Mouse (Mus musculus): Measurements from ENCODE around the gene Pard3b. TPM values are rescaled to one million over a fixed set of nuclear protein-coding genes. Genes with fewer than 3 reads are reported as not detected.

Gene Pard3b
- polyA plus RNA-seq, 1 experiment = 0.42 TPM

DNA sequence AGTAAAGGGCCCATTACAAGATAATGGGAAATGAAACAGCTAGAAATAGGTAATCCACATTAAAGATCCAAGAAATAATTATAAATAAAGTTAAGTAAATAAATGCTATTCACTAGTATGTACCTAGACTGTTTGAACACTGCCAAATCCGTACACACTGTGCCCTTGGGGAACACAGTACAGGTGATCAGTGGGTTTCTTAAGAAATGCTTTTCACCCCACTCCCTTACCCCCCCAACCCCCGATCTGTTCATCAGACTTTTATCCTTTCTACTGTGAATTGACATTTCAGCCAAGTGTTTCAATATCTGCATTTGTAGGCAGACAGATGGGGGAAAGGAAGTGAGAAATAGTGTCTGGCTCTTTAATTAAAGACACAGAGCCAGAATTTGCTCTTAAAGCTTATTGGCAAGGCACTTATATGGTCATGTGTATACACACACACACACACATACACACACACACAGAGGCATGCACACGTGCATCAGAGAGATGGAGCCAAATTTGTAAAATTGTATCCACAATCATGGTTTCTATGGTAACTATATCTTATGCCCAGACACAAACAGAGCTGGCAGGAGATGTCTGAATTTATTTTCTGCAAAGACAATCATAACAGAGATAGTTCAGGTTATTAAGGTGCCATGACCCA, 938.4 kb downstream of the Pard3b start:
- no peak for TF ChIP-seq EP300 (IDR thresholded peaks at IDR 0.05; ENCODE audit: insufficient read depth, low read depth, low read length)
- TF ChIP-seq POLR2A (IDR thresholded peaks at IDR 0.05; ENCODE audit: insufficient read depth, low read length) = no peak
- TF ChIP-seq CTCF (IDR thresholded peaks at IDR 0.05; ENCODE audit: low read depth, low read length) = no peak
- Histone ChIP-seq H3K4me1 (ENCODE audit: control insufficient read depth, insufficient read depth, low read length) (no peaks in the 10 kb centered on the region), H3K36me3 (ENCODE audit: control insufficient read depth, insufficient read depth, low read length, poor library complexity, severe bottlenecking) (no peaks in the 10 kb centered on the region)

DNA sequence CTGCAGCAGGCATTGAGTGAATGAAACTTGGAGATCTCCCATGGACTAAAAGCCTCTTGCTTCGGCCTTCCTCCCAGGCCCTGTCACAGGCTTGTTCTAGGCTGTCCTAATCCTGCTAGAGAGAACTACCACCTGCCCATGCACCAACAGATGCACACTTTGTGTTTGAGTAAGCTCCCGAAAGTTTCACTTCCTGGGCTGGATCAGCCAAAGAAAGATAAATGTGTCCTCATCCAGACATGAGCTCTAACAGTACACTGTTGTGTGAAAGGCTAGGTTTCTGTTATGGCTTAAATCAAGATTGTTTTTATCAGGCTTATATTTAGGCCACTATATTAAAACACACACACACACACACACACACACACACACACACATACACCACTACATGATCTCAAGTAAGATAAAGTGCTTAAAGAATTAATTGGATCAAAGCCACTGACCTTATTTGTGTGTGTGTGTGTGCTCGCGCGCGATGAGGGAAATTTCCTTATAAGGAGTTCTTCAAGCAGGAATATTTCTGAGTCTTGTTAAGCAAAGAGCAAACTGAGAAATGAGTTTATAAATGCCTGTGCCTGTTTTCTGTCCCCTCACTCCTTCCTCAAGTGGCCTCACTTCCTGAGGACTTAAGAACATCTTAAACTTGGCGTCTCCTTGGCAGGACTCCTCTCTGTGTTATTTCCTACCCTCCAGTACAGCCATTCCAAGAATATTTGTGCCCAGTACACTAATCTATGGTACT, 940.6 kb downstream of the Pard3b start:
- H3K27me3 ChIP-seq (ENCODE audit: control insufficient read depth, insufficient read depth, low read length, poor library complexity, severe bottlenecking) = no peaks in the 10 kb centered on the region
- H3K4me1 ChIP-seq (ENCODE audit: control insufficient read depth, insufficient read depth, low read length) = no peaks in the 10 kb centered on the region
- no peak overlapping the region for H3K9ac ChIP-seq (ENCODE audit: low read depth, poor library complexity, severe bottlenecking)
- no peaks in the 10 kb centered on the region for H3K9me3 ChIP-seq (replicated peaks; ENCODE audit: control insufficient read depth, insufficient read depth, low read length, poor library complexity, severe bottlenecking)
- TF ChIP-seq CTCF (IDR thresholded peaks at IDR 0.05; ENCODE audit: low read depth, low read length) (no peak), POLR2A (IDR thresholded peaks at IDR 0.05; ENCODE audit: insufficient read depth, low read length) (no peak), EP300 (IDR thresholded peaks at IDR 0.05; ENCODE audit: insufficient read depth, low read depth, low read length) (no peak)
- no peak overlapping the region for H3K27ac ChIP-seq (ENCODE audit: insufficient read depth, low read length)
- no peaks in the 10 kb centered on the region for H3K36me3 ChIP-seq (ENCODE audit: control insufficient read depth, insufficient read depth, low read length, poor library complexity, severe bottlenecking)
- no peak overlapping the region for H3K4me3 ChIP-seq (ENCODE audit: low read depth, low read length)

More for the DNA sequence above, 938.4 kb downstream of the Pard3b start:
- Histone ChIP-seq H3K9me3 (replicated peaks; ENCODE audit: control insufficient read depth, insufficient read depth, low read length, poor library complexity, severe bottlenecking) (no peaks in the 10 kb centered on the region), H3K4me3 (ENCODE audit: low read depth, low read length) (no peak overlapping the region), H3K9ac (ENCODE audit: low read depth, poor library complexity, severe bottlenecking) (no peak overlapping the region), H3K27ac (ENCODE audit: insufficient read depth, low read length) (no peak overlapping the region), H3K27me3 (ENCODE audit: control insufficient read depth, insufficient read depth, low read length, poor library complexity, severe bottlenecking) (no peaks in the 10 kb centered on the region; the same call in 1 of the 2 replicates)

DNA sequence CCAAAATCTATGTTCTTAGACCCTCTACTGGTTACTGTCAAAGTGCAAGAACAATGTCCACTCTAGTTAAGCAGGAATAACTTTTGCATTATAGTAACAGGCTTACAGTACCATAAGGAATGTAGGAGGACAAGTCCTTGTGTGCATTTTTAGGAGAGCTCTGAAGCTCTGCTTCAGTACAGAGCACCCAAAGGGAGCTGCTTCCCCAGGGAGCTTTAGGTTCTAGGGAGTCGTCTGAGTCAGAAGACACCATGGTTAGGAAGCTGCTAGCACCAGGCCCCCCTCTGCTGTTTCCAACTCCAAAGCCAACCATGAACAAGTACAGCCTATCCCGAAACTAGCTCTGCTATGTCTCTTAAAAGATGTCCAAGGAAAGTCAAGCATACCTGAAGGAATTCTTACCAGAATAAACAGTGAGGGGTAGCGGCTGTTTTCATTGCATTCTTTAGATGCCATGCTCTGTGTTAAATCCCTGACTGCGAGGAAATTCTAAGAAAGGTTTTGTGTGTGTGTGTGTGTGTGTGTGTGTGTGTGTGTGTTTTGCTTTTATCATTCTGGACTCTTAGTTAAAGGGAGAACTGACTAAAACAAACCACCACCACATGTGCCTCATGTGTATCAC, 941.8 kb downstream of the Pard3b start:
- H3K27me3 ChIP-seq (ENCODE audit: control insufficient read depth, insufficient read depth, low read length, poor library complexity, severe bottlenecking) = no peaks in the 10 kb centered on the region
- no peak overlapping the region for H3K9ac ChIP-seq (ENCODE audit: low read depth, poor library complexity, severe bottlenecking)
- H3K27ac ChIP-seq (ENCODE audit: insufficient read depth, low read length) = no peak overlapping the region
- H3K36me3 ChIP-seq (ENCODE audit: control insufficient read depth, insufficient read depth, low read length, poor library complexity, severe bottlenecking) = no peaks in the 10 kb centered on the region
- no peaks in the 10 kb centered on the region for H3K4me1 ChIP-seq (ENCODE audit: control insufficient read depth, insufficient read depth, low read length)
- no peaks in the 10 kb centered on the region for H3K9me3 ChIP-seq (replicated peaks; ENCODE audit: control insufficient read depth, insufficient read depth, low read length, poor library complexity, severe bottlenecking)
- no peak overlapping the region for H3K4me3 ChIP-seq (ENCODE audit: low read depth, low read length)
- TF ChIP-seq POLR2A (IDR thresholded peaks at IDR 0.05; ENCODE audit: insufficient read depth, low read length) (no peak), CTCF (IDR thresholded peaks at IDR 0.05; ENCODE audit: low read depth, low read length) (no peak), EP300 (IDR thresholded peaks at IDR 0.05; ENCODE audit: insufficient read depth, low read depth, low read length) (no peak)

DNA sequence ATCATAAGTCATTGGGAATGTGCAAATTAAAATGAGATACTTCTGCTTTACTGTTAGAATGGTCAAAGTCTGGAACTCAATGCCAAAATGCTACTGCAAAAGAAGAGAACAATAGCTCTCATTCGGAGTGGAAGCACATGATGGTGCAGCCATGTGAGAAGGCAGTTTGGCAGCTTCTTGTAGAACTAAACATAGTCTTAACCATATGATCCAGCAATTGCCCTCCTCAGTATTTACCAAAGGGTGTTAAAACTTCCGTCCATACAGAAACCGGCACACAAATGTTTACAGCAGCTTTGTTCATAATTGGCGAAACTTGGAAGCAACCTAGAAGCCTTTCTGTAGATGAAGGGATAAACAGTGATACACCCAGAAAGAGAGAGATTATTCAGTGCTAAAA, 943.9 kb downstream of the Pard3b start:
- Histone ChIP-seq H3K9me3 (replicated peaks; ENCODE audit: control insufficient read depth, insufficient read depth, low read length, poor library complexity, severe bottlenecking) (no peaks in the 10 kb centered on the region), H3K4me1 (ENCODE audit: control insufficient read depth, insufficient read depth, low read length) (no peaks in the 10 kb centered on the region), H3K9ac (ENCODE audit: low read depth, poor library complexity, severe bottlenecking) (no peak overlapping the region), H3K27me3 (ENCODE audit: control insufficient read depth, insufficient read depth, low read length, poor library complexity, severe bottlenecking) (no peaks in the 10 kb centered on the region), H3K27ac (ENCODE audit: insufficient read depth, low read length) (no peak overlapping the region), H3K4me3 (ENCODE audit: low read depth, low read length) (no peak overlapping the region), H3K36me3 (ENCODE audit: control insufficient read depth, insufficient read depth, low read length, poor library complexity, severe bottlenecking) (no peaks in the 10 kb centered on the region)
- no peak for TF ChIP-seq CTCF (IDR thresholded peaks at IDR 0.05; ENCODE audit: low read depth, low read length)
- no peak for TF ChIP-seq EP300 (IDR thresholded peaks at IDR 0.05; ENCODE audit: insufficient read depth, low read depth, low read length)
- TF ChIP-seq POLR2A (IDR thresholded peaks at IDR 0.05; ENCODE audit: insufficient read depth, low read length) = no peak

DNA sequence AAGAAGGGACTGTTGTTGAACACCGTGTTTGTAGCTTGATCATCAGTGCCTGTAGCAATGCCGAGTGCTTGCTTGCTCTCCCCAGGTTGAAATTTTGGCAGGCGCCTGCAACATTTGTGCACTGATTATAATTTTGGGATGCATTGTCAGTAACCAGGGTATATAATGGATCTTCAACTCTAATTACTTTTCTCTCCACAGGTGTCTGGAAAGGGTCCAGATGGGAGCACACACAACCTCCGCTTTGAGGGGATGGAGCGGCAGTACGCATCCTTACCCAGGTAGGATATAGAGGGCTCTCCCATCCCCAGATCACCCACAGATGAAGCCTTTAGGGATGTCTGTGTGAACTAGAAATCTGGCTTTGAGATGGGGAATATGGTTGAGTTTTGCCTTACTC, 948.9 kb downstream of the Pard3b start:
- Histone ChIP-seq H3K36me3 (ENCODE audit: control insufficient read depth, insufficient read depth, low read length, poor library complexity, severe bottlenecking) (no peaks in the 10 kb centered on the region), H3K4me3 (ENCODE audit: low read depth, low read length) (no peak overlapping the region), H3K9me3 (replicated peaks; ENCODE audit: control insufficient read depth, insufficient read depth, low read length, poor library complexity, severe bottlenecking) (no peaks in the 10 kb centered on the region), H3K27ac (ENCODE audit: insufficient read depth, low read length) (no peak overlapping the region), H3K4me1 (ENCODE audit: control insufficient read depth, insufficient read depth, low read length) (peaks cover 2% of the 10 kb centered on the region), H3K9ac (ENCODE audit: low read depth, poor library complexity, severe bottlenecking) (no peak overlapping the region), H3K27me3 (ENCODE audit: control insufficient read depth, insufficient read depth, low read length, poor library complexity, severe bottlenecking) (no peaks in the 10 kb centered on the region)
- no peak for TF ChIP-seq EP300 (IDR thresholded peaks at IDR 0.05; ENCODE audit: insufficient read depth, low read depth, low read length)
- TF ChIP-seq POLR2A (IDR thresholded peaks at IDR 0.05; ENCODE audit: insufficient read depth, low read length) = no peak
- TF ChIP-seq CTCF (IDR thresholded peaks at IDR 0.05; ENCODE audit: low read depth, low read length) = no peak

All from ES-Bruce4 (cell line).